Mouse (Mus musculus) stomach, postnatal 0 days (tissue): Measurements from ENCODE around the gene Atp7a. TPM values are rescaled to one million over a fixed set of nuclear protein-coding genes. Genes with fewer than 3 reads are reported as not detected.
A peak's percentile ranks its signal among the peaks of the same experiment; 100 is the strongest.

ENCODE experiments used
- ATAC-seq: fragments of 200-750 bp; cut with Nextera tagmentation; 2 replicates; pipeline ENCODE4 v1.8.0; 2017; ENCODE audit not compliant: low FRiP score, low TSS enrichment
- DNase-seq: peaks from one replicate; pipeline ENCODE4 v3.0.0-alpha.2; 2016; ENCODE audit warnings: low spot score
- H3K27ac ChIP-seq: fragments of 300-500 bp; sonication (generic); replicated peaks from 2 replicates; pipeline ENCODE4 v1.5.1; 2014; ENCODE audit warnings: mild to moderate bottlenecking, control low read depth
- H3K27me3 ChIP-seq: fragments of 300-500 bp; sonication (generic); 2 replicates; pipeline ENCODE4 v1.6.1; 2014; ENCODE audit warnings: low read length; ENCODE audit not compliant: control insufficient read depth, insufficient read depth
- H3K36me3 ChIP-seq: fragments of 300-500 bp; sonication (generic); 2 replicates; pipeline ENCODE4 v1.6.1; 2014; ENCODE audit warnings: low read length, mixed read lengths; ENCODE audit not compliant: control insufficient read depth, insufficient read depth
- H3K4me1 ChIP-seq: fragments of 300-500 bp; sonication (generic); replicated peaks from 2 replicates; pipeline ENCODE4 v1.6.1; 2014; ENCODE audit warnings: antibody characterized with exemption; ENCODE audit not compliant: control insufficient read depth, insufficient read depth
- H3K4me2 ChIP-seq: fragments of 300-500 bp; sonication (generic); replicated peaks from 2 replicates; pipeline ENCODE4 v1.6.1; 2014; ENCODE audit warnings: low read depth, mild to moderate bottlenecking, control low read depth, moderate library complexity
- H3K4me3 ChIP-seq: fragments of 300-500 bp; sonication (generic); 2 replicates; pipeline ENCODE4 v1.5.1; 2014; ENCODE audit warnings: low read depth, low read length, control low read depth
- H3K9ac ChIP-seq: fragments of 300-500 bp; sonication (generic); 2 replicates; pipeline ENCODE4 v1.6.1; 2014; ENCODE audit warnings: mild to moderate bottlenecking, low read length, control low read depth, mixed read lengths
- H3K9me3 ChIP-seq: fragments of 300-500 bp; sonication (generic); 2 replicates; pipeline ENCODE4 v1.6.1; 2016; ENCODE audit warnings: low read length; ENCODE audit not compliant: control insufficient read depth
- CTCF ChIP-seq: IDR thresholded peaks from 2 replicates; pipeline ENCODE4 v1.5.1; 2016; ENCODE audit warnings: antibody characterized with exemption, low read depth, mild to moderate bottlenecking, moderate library complexity
- EP300 ChIP-seq: optimal IDR thresholded peaks from 2 replicates; pipeline ENCODE3; 2016; ENCODE audit warnings: antibody characterized with exemption
- WGBS: fragments of 180-500 bp; shearing (Covaris S2); extraction: QIAGEN DNeasy Blood & Tissue Kit; methylation state at CpG from one replicate; pipeline ENCODE4 v1.1.7; 2014; 5-methylcytosine and 5-hydroxymethylcytosine counted together
- polyA plus RNA-seq: library from polyadenylated mRNA; unstranded; fragments of >200 nt; fragmentation: Nextera tagmentation; extraction: Ambion mirVana; gene quantifications from 2 replicates; pipeline ENCODE4 v1.2.1, GENCODE M21; 2015

The Atp7a gene
- polyA plus RNA-seq, result 11.4 and 11.6 TPM in 2 replicates

DNA sequence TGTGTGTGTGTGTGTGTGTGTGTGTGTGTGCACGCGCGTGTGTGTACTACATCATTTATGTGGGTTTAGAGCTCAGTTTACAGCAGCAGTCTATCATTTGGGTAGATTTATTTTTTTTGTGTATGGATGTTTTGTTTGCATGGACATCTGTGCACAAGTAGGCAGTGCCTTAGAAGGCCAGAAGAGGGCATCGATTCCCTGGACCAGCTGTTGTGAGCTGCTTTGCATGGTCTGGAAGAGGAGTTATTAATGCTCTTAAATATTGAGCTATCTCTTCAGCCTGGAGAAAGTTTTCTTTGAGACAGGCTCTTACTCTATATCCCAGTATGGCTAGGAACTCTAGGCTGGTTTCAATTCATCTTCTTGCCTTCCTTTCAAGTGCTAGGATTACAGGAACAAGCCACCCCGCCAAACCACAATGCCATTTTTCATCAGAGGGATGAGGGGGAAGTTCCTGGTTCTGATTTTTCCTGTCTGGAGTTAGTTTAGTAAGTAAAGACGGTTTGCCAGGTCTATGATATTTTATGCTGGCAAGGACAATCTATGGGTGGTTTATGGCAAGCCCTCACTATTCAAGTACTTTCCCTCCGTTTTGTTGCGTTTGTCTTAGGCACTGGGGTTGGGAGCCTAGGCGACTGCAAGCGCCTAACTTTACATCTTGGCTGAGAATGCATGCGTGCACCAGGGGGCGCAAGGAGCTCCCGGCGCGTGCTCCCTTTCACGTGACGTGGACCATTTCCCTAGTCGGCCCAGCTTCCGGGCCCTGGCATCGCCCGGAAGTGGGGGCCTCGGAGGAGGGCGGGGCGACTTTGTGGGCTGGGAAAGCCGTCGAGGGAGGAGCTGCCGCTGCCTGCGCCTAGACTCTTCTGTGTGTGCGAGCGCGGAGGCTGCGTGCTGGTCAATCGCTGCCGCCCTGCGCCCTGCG, at the start of gene Atp7a:
Atp7a (plus strand) TSS at position 859 of the 925 bp plus-strand sequence.
- Histone ChIP-seq H3K9ac (peak within 1 kb of the TSS; percentile 57), H3K4me1 (no peaks in the 10 kb centered on the region), H3K27me3 (no peaks in the 10 kb centered on the region), H3K4me3 (peak within 1 kb of the TSS; percentile 54), H3K36me3 (no peaks in the 10 kb centered on the region), H3K27ac (peak within 1 kb of the TSS; percentile 78), H3K4me2 (peak within 1 kb of the TSS; percentile 46), H3K9me3 (no peaks in the 10 kb centered on the region)
- ATAC-seq, result peak; percentile 99
- TF ChIP-seq CTCF (peak; percentile 86), EP300 (no peak)
- WGBS, result 15% methylated on average over 36 of the region's 36 CpGs
- peak; percentile 94 for DNase-seq

DNA sequence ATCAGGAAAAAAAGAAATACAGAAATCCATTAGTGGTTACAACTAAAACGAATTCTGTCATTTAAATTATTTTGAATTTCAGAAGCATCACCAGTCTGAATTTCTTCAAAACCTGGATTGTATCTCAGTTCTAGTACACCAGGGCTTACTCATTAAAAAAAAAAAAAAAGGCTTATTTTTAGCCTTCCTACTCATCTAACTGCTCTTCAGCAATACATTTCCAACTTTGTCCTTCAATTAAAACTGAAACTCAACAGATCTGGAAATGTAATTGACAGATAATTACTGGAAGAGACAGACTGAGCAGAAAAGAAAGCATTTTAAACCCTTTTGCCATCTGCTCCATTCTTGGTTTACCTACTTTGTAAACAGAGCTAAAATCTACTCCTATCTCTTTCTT, 25.5 kb upstream of the Atp7a start:
- Histone ChIP-seq H3K9ac (no peak overlapping the region), H3K4me3 (no peak overlapping the region), H3K27ac (no peak overlapping the region), H3K27me3 (no peaks in the 10 kb centered on the region), H3K4me1 (no peaks in the 10 kb centered on the region), H3K9me3 (no peaks in the 10 kb centered on the region), H3K4me2 (no peak overlapping the region), H3K36me3 (no peaks in the 10 kb centered on the region)
- ATAC-seq, result no peak
- DNase-seq, result no peak
- TF ChIP-seq CTCF (no peak), EP300 (no peak)
- WGBS, result 64% methylated on average over 1 of the region's 1 CpGs

DNA sequence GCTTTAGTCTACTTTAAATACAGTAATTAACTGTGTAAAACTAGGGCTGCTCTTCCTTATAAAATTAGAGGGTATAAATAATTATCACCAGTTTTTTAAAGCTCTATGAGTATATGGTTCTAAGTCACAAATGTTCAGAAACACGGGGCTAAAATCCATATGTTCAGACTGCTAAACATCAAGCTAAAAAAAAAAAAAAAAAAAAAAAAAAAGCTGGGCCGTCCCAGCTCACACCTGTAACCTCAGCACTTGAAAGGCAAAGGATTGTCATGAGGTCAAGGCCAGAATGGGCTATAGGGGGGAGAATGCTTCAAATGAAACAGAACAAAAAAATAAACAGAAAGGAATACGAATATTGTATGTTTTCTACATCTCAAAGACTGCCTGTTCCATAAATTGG, 16.3 kb upstream of the Atp7a start:
- no peak for DNase-seq

DNA sequence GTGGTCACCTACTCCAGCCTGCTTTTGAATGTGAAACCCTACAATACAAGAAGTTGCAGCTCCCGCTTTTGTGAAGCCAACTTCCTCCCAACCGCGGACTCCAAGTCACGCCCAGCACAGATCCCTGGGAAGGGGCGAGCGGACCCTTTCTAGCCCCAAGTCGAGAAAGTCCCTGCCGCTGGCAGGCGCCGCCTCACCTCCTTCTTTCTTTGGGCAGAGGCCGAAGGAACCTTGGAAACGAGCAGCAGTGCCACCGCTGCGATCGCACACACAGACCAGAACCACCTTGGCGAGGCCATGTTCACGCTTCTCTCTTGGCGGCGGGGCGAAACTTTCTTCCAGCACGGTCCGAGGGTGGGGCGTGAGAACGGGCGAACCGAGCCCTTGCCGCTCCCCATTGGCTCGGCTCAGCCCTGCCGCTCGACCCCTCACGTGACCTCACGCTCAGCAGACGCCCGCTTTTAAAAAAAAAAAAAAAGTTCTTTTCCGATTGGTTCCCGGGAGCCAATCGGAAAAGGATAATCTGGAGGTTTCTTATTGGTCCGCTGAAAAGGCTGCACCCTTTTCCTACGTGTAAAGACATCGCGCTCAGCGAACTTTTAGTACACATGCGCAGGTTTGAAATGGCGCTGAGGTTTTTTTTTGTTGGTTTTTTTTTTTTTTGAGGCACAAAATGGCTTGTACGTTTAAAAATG, 15.5 kb upstream of the Atp7a start, which contains the start of gene Magt1:
Magt1 (minus strand) TSS at position 442 of the 695 bp plus-strand sequence.
- Histone ChIP-seq H3K4me3 (peak within 1 kb of the TSS; percentile 55), H3K27me3 (no peaks in the 10 kb centered on the region), H3K36me3 (no peaks in the 10 kb centered on the region), H3K4me1 (no peaks in the 10 kb centered on the region), H3K9ac (peak within 1 kb of the TSS; percentile 63), H3K9me3 (no peaks in the 10 kb centered on the region), H3K4me2 (peak within 1 kb of the TSS; percentile 49), H3K27ac (peak within 1 kb of the TSS; percentile 90)
- peak; percentile 97 for ATAC-seq
- DNase-seq, result peak; percentile 91
- 18% methylated on average over 45 of the region's 45 CpGs for WGBS
- TF ChIP-seq EP300 (no peak), CTCF (no peak)

More for the DNA sequence above, 16.3 kb upstream of the Atp7a start:
- peak overlapping the region; percentile 55 for H3K4me3 ChIP-seq
- no peak overlapping the region; the same call in 1 of the 2 replicates for H3K27ac ChIP-seq
- no peaks in the 10 kb centered on the region for H3K36me3 ChIP-seq
- WGBS, result 8% methylated on average over 3 of the region's 3 CpGs
- H3K9ac ChIP-seq, result no peak overlapping the region
- H3K27me3 ChIP-seq, result no peaks in the 10 kb centered on the region
- TF ChIP-seq CTCF (no peak), EP300 (no peak)
- H3K4me1 ChIP-seq, result no peaks in the 10 kb centered on the region
- no peak for ATAC-seq
- H3K4me2 ChIP-seq, result peak overlapping the region; percentile 49
- no peaks in the 10 kb centered on the region for H3K9me3 ChIP-seq

DNA sequence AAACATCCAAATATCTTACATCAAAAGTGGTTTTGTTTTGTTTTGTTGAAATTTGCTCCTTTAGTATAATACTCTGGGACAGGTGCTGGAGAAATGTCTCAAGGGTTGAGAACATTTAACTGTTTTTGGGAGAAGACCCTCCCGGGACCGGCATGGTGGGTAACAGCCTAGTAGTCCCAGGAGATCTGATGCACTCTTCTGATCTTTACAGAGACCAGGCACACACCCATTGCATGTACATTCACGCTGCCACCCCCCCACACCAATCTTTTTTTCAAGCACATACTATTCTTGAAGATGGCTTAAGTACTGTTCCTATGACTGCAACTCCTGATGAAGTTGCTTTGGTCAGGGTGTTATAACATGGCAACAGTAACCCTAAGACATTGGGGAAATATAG, 14.5 kb upstream of the Atp7a start:
- Histone ChIP-seq H3K9me3 (no peaks in the 10 kb centered on the region), H3K27ac (peak overlapping the region; percentile 70; the same call in 1 of the 2 replicates), H3K4me3 (peak overlapping the region; percentile 27), H3K36me3 (no peaks in the 10 kb centered on the region), H3K4me2 (peak overlapping the region; percentile 49; the same call in 1 of the 2 replicates), H3K9ac (no peak overlapping the region), H3K27me3 (no peaks in the 10 kb centered on the region), H3K4me1 (no peaks in the 10 kb centered on the region)
- no peak for TF ChIP-seq CTCF
- no peak for TF ChIP-seq EP300
- 62% methylated on average over 3 of the region's 3 CpGs for WGBS
- ATAC-seq (no peak), DNase-seq (no peak)
